Mouse (Mus musculus) hindbrain, postnatal 0 days (tissue): ENCODE data around the gene Zic4. TPM values are rescaled to one million over a fixed set of nuclear protein-coding genes. Genes with fewer than 3 reads are reported as not detected.

Experiments
- ATAC-seq: fragments of 200-750 bp; cut with Nextera tagmentation; 2 replicates; pipeline ENCODE4 v1.8.0; 2017; ENCODE audit warnings: mild to moderate bottlenecking, moderate TSS enrichment, moderate library complexity
- DNase-seq: peaks from one replicate; pipeline ENCODE4 v3.0.0-alpha.2; 2015; ENCODE audit warnings: low spot score
- H3K27ac ChIP-seq: fragments of 300-500 bp; sonication (generic); 2 replicates; pipeline ENCODE4 v1.5.1; 2014; ENCODE audit warnings: mild to moderate bottlenecking
- H3K27me3 ChIP-seq: fragments of 300-500 bp; sonication (generic); 2 replicates; pipeline ENCODE4 v1.6.1; 2014; ENCODE audit warnings: low read length, mixed read lengths; ENCODE audit not compliant: insufficient read depth
- H3K36me3 ChIP-seq: fragments of 300-500 bp; sonication (generic); 2 replicates; pipeline ENCODE4 v1.6.1; 2014; ENCODE audit warnings: low read length, mixed read lengths; ENCODE audit not compliant: insufficient read depth
- H3K4me1 ChIP-seq: fragments of 300-500 bp; sonication (generic); 2 replicates; pipeline ENCODE4 v1.6.1; 2014; ENCODE audit warnings: antibody characterized with exemption, low read length, mixed read lengths; ENCODE audit not compliant: insufficient read depth
- H3K4me2 ChIP-seq: fragments of 300-500 bp; sonication (generic); 2 replicates; pipeline ENCODE4 v1.6.1; 2014; ENCODE audit warnings: low read depth, mild to moderate bottlenecking, low read length, moderate library complexity, mixed read lengths
- H3K4me3 ChIP-seq: fragments of 300-500 bp; sonication (generic); 2 replicates; pipeline ENCODE4 v1.5.1; 2014; ENCODE audit warnings: low read length
- H3K9ac ChIP-seq: fragments of 300-500 bp; sonication (generic); replicated peaks from 2 replicates; pipeline ENCODE4 v1.6.1; 2014; ENCODE audit warnings: mild to moderate bottlenecking, low read length, moderate library complexity, mixed read lengths
- H3K9me3 ChIP-seq: fragments of 300-500 bp; sonication (generic); 2 replicates; pipeline ENCODE4 v1.6.1; 2016; ENCODE audit warnings: low read length, mixed read lengths
- CTCF ChIP-seq: IDR thresholded peaks from 2 replicates; pipeline ENCODE4 v1.5.1; 2016; ENCODE audit warnings: antibody characterized with exemption, control low read depth, low read depth
- WGBS: fragments of 180-500 bp; shearing (Covaris S2); extraction: QIAGEN DNeasy Blood & Tissue Kit; methylation state at CpG from one replicate; pipeline ENCODE4 v1.1.7; 2014; 5-methylcytosine and 5-hydroxymethylcytosine counted together
- polyA plus RNA-seq: library from polyadenylated mRNA; unstranded; fragments of >200 nt; fragmentation: Nextera tagmentation; extraction: Ambion mirVana; gene quantifications from 2 replicates; pipeline ENCODE4 v1.2.1, GENCODE M21; 2015
- total RNA-seq: library from RNA; depleted of rRNA; stranded (reverse); fragments of >200 nt; gene quantifications from 2 replicates; pipeline ENCODE4 v1.2.3, GENCODE M21; 2014

Zic4 gene
- total and polyA plus RNA-seq, 2 experiments from 2014 or later: 51.0 to 144 TPM

DNA sequence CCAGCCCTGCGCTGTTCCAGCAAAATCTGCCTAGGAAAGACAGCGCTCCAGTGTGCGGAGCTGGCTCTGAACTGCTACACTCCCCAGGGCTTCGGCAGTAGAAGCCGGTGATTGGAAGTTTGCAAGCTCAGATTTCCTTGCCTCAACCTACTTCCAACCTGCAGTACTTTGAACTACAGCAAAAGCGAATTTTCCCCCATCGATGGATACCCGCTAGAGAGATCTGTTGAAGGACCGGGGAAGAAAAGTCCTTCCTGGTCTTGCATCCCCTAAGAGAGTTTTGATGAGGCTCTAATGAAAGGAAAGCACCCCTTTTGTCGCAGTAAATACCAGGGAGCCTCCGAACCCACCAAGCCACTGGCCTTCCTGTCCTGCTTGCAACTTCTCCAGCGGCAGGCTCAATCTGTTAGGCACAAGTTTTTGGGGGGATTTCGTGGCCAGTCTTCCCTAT is 10.2 kb upstream of the Zic4 start:
- TF ChIP-seq CTCF: no peak
- peak overlapping the region; percentile 87 for H3K27ac ChIP-seq
- H3K36me3 ChIP-seq: no peaks in the 10 kb centered on the region
- no peaks in the 10 kb centered on the region for H3K27me3 ChIP-seq
- peak overlapping the region; percentile 55 for H3K4me2 ChIP-seq
- WGBS: 11% methylated on average over 13 of the region's 13 CpGs
- peak overlapping the region; percentile 60 for H3K9ac ChIP-seq
- peak overlapping the region; percentile 30 for H3K4me3 ChIP-seq
- no peak for ATAC-seq
- DNase-seq: peak; percentile 55
- no peaks in the 10 kb centered on the region for H3K9me3 ChIP-seq
- H3K4me1 ChIP-seq: no peaks in the 10 kb centered on the region

DNA sequence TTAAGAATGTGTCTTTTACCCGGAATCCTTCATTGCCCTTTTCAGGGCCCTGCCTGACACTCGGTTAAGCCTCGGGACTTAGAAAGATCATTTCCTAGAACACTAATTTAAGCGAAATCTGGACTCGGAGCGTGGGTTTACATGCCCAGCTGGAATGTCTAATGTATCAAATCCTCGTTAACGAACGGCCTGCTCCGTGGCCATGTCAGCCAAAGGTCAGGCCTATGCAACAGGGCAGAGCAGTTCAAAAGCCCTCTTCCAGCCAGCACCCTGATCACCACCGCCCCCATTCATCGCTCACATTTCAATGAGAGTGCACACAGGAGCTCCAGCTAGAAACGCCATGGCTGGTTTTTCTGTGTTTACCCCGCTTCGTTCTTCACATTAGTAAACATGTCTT is 9.4 kb upstream of the Zic4 start:
- peak overlapping the region; percentile 30 for H3K4me3 ChIP-seq
- peak overlapping the region; percentile 87 for H3K27ac ChIP-seq
- TF ChIP-seq CTCF: no peak
- H3K9me3 ChIP-seq: no peaks in the 10 kb centered on the region
- H3K27me3 ChIP-seq: no peaks in the 10 kb centered on the region
- DNase-seq (peak; percentile 68), ATAC-seq (no peak)
- no peaks in the 10 kb centered on the region for H3K4me1 ChIP-seq
- H3K36me3 ChIP-seq: no peaks in the 10 kb centered on the region
- peak overlapping the region; percentile 55 for H3K4me2 ChIP-seq
- peak overlapping the region; percentile 60 for H3K9ac ChIP-seq
- WGBS: 6% methylated on average over 15 of the region's 15 CpGs

DNA sequence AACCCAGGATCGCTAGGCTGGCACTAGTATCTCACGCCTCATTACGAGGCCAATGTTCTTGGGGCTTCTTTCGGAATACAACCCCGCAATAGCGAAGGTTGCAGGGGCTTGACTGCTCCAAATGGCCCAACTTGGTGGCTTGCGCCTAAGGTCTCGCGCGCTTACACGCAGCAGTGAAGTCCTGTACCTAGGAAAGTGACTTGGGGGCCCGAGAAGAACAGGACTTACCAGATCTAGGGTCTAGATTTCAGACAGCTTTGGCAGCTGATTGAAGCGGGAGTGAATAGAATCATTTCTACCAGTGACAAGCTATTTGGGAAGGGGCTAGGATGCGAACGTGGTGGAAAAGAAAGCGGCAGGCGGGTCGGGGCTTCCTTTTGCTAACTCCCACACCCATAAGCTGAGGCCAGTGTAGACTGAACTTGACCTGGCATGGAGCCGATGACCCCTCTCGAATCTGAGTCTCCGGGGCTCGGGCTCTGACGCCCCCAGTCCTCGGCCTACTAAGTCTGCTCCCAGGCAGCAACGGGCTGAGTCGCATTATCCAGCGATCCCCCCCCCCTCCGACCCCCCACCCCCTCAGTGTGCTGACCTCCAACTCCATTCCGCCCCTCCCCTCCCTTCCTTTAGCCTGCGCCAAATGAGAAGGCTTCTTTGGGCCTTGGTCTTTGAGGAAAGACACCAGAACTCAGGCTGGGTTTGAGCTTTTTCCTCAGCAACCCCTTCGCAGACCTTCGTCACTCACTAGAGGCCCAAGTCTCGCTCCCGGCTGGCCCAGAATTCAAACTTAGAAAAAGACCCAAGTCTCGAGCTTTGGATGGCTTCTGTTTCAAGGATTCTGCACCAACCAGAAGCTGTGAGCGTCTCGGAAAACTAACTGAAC is 8.4 kb upstream of the Zic4 start:
- Histone ChIP-seq H3K36me3 (no peaks in the 10 kb centered on the region), H3K9me3 (no peaks in the 10 kb centered on the region), H3K4me3 (peak overlapping the region; percentile 30), H3K9ac (peak overlapping the region; percentile 60), H3K27me3 (no peaks in the 10 kb centered on the region), H3K4me1 (no peaks in the 10 kb centered on the region), H3K27ac (peak overlapping the region; percentile 87), H3K4me2 (peak overlapping the region; percentile 55)
- TF ChIP-seq CTCF: no peak
- DNase-seq (peak; percentile 69), ATAC-seq (peak; percentile 33; the same call in 1 of the 2 replicates)
- 11% methylated on average over 33 of the region's 37 CpGs for WGBS

- Histone ChIP-seq H3K9me3 (no peaks in the 10 kb centered on the region), H3K4me1 (no peaks in the 10 kb centered on the region), H3K9ac (peak overlapping the region; percentile 60), H3K27ac (peak overlapping the region; percentile 87), H3K36me3 (no peaks in the 10 kb centered on the region), H3K4me3 (peak overlapping the region; percentile 30), H3K4me2 (peak overlapping the region; percentile 55), H3K27me3 (no peaks in the 10 kb centered on the region; the same call in 1 of the 2 replicates)
- TF ChIP-seq CTCF: no peak
- ATAC-seq (peak; percentile 6), DNase-seq (peak; percentile 53)
- 15% methylated on average over 22 of the region's 22 CpGs for WGBS
Measured at GRCm38 (mm10) chr9:91354434-91355269, 7.6 kb upstream of the Zic4 start.

- H3K4me3 ChIP-seq: peak overlapping the region; percentile 30
- DNase-seq: no peak
- H3K9ac ChIP-seq: peak overlapping the region; percentile 60
- under 1% methylated on average over 7 of the region's 7 CpGs for WGBS
- peak overlapping the region; percentile 55 for H3K4me2 ChIP-seq
- no peaks in the 10 kb centered on the region for H3K4me1 ChIP-seq
- no peak for TF ChIP-seq CTCF
- H3K27me3 ChIP-seq: no peaks in the 10 kb centered on the region; the same call in 1 of the 2 replicates
- no peaks in the 10 kb centered on the region for H3K9me3 ChIP-seq
- no peak; the same call in none of the 2 replicates for ATAC-seq
- peak overlapping the region; percentile 87 for H3K27ac ChIP-seq
- no peaks in the 10 kb centered on the region for H3K36me3 ChIP-seq
Measured at GRCm38 (mm10) chr9:91355270-91355589, 7.0 kb upstream of the Zic4 start.

DNA sequence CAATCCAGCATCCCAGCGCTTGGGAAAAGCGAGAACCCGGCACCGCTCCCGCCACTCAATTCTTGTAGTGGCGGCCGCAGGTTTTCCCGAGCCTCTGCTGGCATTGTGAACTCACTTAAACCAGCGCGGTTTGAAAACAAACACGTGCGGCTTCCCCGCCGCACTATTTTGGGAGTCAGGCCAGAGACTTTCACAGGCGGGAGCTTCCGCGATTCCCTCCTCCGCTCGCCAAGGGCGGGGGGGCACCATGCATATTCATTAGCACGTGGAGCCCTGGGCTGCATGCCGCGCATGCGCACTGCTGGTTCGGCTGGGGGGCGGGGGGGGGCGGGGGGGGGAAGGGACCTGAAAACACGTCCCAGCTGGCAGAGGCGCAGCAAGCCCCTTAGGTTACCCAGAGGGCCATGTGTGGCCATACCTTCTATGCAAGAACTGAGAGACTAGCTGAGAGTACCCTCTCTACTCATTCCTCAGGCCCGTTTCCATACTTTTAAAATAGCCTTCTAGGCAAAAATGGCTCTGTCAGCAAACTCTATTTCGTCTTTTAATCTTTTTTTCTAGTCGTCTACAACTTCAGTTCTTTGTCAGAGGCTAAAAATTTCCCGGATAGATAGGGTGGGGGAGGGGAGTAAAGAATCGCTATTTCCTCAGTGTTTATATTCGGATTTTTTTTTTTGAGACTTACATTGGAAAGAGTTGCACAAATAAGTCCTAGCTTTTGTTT is 6.4 kb upstream of the Zic4 start:
- peak overlapping the region; percentile 55 for H3K4me2 ChIP-seq
- under 1% methylated on average over 32 of the region's 35 CpGs for WGBS
- H3K36me3 ChIP-seq: no peaks in the 10 kb centered on the region
- H3K9me3 ChIP-seq: no peaks in the 10 kb centered on the region
- H3K4me3 ChIP-seq: peak overlapping the region; percentile 30
- peak overlapping the region; percentile 60 for H3K9ac ChIP-seq
- no peak for TF ChIP-seq CTCF
- DNase-seq (peak; percentile 96), ATAC-seq (peak; percentile 82)
- H3K27ac ChIP-seq: peak overlapping the region; percentile 87
- H3K4me1 ChIP-seq: no peaks in the 10 kb centered on the region
- H3K27me3 ChIP-seq: no peaks in the 10 kb centered on the region; the same call in 1 of the 2 replicates
